Mouse (Mus musculus) retina, postnatal 1 day (tissue): ENCODE measurements around the gene Bcdin3d.

Experiments
- DNase-seq: peaks from one replicate; pipeline ENCODE4 v3.0.0-alpha.2; 2012

Bcdin3d gene

DNA sequence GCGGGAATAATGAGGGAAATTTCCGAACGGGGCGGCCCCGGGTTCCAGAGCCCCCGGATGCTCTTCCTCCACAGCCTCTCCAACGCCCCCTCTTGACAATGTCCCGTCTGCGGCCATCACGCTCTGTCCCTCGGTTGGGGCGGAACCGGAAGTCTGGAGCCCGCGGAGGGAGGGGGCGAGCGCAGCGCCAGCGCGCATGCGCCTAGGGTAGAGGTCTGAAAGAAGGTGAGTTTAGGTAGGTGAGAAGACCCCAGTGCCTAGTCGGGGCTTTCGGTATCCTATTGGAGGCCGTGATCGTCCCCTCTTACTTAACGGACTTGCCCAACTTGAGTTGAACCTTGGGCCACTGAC is at the start of gene Bcdin3d:
Bcdin3d (minus strand) TSS at position 155 of the 351 bp plus-strand sequence.
- peak; percentile 94 for DNase-seq

DNA sequence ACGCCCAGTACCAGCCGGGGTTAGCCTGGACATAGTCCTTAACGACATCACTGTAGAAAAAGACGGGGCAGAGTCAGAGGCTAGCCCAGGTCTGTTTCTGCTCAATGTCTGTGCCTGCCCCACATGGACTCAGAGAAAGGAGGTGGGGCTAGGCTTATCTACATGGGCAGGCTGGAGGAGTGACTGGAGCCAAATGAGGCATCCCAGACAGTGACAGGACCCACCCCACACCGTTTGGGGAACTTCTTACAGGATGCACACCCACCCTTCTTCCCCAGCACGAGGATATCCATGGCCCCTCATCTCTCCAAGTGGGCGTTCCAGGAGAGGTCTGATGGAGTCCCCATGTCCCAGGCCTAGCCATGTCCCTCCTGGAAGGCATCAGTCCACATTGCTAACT is 45.8 kb upstream of the Bcdin3d start:
- DNase-seq = no peak

DNA sequence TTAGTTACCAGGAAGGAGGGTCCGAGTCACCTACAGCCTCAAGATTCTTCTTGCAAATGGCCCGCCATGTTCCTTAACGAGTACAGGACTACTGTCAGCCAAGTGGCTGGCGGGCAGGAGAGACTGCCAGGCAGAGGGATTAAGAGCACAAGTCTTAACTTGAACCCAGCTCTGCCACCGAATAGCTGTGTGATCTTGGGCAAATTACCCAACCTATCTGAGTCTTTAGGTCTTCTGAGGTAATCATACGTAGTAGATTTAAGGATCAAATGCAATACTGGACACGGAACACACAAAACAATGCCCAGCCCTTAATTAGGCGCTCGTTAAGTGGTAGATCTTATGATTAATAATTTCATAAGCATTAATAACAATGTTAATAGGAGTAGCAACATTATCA is 45.1 kb upstream of the Bcdin3d start:
- no peak for DNase-seq

DNA sequence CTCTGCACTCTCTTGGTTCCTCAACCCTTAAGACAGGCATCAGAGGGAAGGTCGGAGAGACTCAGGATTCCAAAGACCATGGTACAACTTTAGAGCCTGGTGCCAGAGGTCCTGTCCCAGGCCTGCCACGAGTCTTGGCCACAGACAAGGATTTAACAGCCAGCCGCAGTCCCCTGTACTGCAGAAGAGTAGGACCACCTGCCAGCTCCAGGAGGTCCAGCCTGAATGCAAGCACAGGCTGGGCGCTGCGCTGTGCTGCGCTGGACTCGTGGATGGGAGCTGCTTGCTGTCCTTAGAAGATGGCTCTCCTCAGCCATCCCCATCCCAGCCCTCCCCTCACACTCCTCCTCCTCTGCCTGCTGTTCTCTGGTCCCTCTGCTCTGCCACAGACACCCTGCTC is 43.2 kb upstream of the Bcdin3d start:
- DNase-seq = no peak

DNA sequence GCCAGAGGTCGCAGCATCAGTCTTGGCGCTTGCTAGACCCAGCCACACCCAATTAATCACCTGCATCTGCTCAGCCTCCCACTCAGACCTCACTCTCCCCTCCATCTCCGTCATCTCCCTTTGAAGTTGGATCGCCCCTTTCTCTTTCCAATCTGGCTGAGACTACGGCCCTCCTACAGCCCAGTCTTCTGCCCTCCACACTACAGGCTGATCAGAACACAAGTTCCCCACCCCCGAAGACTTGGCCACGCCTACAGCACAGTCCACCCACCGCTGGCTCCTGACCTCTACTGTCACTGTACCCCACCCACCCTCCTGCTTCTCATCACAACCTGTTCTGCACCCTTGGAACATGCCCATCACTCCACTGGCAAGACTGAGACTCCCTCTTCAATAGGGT is 42.2 kb upstream of the Bcdin3d start:
- no peak for DNase-seq

DNA sequence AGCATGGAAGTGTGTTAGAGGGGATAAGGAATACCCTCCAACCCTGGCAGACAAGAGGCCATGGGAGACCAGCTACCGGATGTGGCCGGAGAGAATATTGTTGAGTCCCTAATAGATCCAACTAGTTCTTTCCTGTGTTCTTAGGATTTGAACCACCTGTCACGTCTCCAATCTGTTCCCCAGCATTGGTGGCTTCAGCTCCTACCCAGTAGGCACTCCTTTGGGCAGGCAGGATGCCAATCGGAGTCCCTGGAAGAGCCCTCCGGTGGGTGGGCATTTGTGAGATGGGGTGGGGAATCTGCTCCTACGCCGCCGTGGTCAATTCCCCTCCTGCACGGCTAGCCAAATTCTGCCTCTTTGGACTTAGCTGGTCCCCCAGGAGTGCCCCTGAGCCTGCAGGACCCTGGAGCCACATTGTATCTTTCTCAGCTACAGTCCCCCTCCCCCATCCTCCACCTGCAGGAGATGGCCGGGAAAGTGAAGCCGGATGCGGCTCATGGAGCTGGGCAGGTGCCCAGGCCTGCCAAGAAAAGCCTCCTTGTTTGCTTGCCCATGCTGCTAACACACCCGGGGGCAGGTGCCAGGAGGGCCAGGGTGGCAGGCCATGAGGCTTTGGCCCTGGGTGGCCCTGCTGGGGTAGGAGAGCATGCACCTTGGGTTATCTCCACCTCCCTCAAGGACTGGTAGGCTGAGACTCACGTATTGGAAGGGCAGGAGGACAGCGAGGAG is 37.4 kb upstream of the Bcdin3d start:
- no peak for DNase-seq

DNA sequence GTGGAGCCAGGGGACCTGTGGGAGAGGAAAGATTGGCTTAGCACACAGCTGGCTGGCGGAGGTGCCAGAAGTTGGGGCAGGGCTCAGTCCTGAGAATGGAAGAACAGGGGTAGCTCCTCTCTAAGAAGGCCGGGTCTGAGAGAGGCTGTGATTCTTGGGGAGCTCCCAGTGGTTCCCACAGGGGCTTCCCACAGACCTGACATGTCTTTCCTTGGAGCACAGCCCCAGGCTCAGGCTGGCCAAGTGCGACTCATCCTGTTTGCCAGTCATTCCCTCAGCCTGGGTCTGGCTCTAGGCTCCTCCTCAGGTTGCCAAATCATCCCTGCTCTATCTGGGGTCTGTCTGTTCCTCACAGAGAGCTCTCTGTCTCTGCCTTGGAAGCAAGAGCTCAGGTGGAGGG is 36.1 kb upstream of the Bcdin3d start:
- DNase-seq = no peak

DNA sequence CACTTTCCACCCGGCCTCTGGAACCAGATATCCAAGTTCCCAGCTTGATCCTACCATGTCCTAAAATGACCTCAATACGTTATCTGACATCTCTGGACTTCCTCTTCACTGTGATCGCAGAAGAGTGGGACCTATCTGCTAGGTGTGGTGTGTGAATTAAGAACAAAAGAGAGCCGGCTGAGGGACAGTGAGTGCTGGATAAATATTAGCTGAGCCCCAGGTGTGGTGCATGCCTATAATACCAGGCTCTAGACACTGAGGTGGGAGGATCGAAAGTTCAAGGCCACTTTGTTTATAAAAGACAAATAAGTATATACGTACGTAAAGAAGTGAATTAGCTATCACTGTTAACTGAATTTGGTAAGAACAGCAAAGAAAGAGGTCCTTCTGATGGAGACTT is 35.3 kb upstream of the Bcdin3d start:
- DNase-seq = no peak

DNA sequence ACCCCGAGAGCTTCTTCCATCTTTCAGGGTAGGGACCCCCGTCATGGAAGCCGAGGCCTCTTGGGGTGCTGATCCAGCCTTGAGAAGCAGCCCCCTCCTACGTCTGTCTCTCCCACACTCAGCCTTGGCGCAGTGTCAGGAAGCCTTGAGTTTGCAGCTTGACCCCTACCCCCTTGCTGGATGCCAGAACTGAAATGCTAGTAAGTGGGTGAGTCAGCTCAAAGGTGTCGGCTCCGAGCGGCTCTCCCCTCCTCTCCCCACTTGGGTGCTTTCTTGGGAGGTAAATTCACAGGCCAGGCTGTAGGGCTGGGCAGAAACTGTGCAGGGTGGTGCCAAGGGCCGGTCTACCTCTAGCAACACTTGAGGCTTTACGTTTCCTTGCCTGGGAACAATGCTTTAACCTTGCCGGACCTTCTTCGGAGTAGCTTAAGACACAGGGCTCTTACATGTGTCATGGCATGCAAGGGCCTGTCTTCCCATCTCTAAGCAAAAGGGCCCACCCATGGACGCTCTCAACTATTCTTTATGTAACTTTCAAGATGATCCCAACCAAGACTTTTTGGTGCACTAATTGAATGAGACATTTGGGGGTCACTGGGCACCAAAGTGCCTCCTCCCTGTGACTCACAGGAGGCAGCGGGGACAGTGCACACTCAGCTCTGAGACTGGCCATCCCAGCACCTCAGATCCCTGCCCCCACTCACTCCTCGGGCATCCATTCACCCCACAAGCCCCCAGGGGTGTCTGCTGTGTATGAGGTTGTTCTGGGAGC is 31.0 kb upstream of the Bcdin3d start:
- DNase-seq = peak; percentile 49

DNA sequence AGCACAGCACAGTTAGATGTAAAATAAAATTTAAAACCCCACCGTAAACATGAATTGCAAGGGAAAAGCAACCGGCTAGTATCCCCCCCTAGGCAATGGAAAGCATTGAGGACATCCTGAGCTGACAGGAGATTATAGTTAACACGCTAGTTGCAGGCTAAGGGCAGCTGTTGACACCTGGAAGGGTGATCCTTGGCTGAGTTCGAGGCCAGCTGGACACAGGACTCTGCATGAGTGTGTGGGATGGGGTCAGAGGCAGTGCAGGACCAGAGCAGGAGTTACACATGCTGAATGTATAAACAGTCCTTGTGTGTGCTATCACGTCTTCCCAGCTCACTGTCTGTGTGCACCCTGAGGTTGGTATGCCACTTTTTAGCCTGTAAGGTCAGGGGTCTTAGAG is 28.7 kb upstream of the Bcdin3d start:
- DNase-seq = no peak

DNA sequence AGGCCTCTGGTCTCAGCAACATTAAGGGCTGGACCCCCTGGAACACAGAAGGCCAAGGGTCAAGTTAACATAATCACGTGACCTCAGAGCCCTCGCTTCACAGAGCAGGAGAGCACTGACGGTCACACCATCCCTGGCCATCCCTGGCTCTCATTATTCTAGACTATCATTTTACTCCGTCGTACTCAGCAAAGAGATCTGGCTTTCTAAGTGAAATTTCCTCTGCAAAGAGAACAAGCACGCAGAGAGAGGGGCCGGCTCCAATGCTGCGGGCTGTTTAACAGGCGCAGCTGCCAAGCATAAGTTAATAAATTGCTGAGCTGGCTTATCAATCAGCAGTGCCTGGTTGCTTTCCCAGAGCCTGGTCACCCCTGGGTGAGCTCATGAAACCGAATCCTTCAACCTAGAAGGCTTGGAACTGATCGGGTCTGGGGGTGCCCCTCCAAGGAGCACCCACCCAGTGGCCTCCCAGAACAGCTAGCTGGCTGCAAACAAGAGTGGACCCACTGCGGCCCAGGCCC is 27.8 kb upstream of the Bcdin3d start:
- DNase-seq = no peak

DNA sequence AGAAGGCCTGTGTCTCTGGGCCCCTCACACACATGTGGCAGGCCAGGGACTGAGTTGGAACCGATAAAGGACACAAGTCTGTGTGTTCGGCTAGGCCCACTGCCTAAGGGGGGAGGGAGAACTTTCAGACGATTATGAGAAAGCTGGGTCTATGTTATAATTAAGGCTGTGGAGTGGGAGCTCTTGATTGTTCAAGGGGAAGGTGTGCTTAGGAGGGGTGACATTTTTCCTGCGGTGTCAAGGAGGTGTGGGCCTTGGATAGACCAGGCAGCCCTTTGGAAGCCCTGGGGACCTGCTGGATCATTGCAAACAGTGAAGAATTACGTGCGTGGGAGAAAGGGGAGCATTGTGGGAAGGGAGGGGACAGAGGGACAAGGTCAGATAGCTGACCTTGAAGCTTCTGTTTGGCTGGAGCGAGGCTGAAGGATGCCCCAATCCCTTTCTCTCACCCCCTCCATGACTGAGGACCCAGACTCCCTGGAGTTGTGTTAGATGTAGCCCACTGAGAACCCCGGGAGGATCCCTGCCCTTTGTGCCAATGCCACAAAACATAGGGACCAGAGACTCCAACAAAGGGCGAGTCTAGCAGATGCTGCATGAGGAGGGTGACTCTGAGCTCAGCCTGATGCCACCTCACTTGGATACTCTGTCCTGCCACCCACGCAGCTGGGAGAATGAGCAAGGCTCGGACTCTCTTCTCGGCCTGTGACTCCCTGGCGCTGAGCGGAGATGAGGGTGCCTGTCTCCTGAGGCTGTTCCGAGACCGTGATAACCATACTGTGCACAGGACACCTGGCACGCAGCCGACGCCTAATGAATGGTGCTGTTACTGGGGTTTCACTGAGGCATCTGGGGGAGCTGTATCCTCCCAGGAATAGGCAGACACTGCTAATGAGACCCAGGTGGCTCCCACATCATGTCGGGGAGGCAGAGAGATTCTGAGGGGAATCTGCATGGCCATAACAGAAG is 27.0 kb upstream of the Bcdin3d start:
- peak; percentile 11 for DNase-seq

DNA sequence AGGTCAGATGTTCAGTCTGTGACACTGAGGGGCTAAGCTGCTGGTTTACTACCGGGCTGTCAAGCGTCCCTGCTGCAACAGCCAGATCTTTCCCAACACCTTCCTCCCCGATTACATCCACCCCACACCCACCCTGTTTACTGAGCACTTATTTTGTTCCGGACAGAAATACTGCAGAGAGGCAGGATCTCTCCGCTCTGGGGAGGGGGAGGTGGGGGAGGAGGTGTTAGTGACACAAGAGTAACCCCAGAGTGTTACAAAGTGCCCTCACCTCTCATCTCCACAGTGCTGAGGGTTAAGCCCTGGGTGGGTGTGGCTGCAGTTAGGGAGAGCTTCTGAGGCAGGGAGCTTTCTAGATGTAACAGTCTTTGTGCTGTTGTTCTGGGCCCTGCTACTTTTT is 25.8 kb upstream of the Bcdin3d start:
- DNase-seq = no peak

DNA sequence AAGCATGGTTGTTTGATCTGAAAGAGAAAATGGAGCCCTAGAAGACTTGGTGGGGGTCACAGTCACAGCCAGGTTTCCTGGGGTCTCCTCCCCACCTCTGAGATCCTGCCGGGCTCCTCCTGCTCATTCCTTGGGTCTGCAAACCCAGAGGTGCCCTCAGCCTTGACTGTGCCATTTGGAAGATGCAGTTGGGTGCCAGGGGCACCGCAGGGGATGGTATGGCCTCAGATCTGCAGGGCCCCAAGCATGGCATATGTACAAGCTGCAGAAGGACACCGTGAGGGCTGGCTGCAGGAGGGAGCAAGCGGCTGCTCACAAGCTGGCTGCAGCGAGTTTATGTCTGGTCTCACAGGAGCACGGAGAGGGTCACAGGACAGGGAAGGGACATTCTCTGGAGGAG is 25.2 kb upstream of the Bcdin3d start:
- no peak for DNase-seq

DNA sequence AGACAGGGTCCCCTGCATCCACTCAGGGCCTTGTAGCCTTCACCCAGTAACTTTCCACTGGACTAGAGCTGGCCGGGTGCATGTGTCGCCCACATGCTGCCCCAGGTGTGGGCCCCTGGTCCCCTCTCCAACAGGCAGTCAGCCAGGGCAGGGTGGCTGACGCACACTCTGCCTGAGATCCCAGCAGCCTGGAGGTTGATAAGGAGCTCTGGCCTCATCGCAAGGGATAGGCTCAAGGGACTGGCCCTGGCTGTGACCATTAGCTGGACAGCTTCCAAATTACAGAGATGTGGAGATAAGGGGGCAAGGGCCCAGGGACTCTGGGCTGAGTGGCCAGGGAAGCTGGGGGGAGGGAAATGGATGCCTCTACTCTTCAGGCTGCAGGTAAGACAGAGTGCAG is 24.3 kb upstream of the Bcdin3d start:
- DNase-seq = no peak

DNA sequence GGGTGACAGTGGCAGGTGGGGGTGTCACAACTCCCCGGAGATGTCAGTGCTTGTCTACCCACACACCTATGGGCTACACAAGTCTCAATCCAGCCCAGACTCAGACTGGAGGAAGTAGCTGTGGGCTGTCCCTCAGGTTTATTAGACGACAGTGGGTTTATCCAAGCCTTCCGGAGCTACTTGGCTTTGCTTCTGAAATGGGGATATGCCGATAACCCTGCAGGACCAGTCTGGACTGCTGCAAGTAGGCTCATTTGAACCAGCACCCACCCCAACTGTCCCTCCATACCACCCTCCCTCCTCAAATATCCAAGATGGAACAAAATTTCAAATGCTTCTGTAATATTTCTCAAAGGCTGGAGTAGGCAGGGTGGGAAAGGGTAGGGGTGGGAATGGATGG is 23.8 kb upstream of the Bcdin3d start:
- no peak for DNase-seq

DNA sequence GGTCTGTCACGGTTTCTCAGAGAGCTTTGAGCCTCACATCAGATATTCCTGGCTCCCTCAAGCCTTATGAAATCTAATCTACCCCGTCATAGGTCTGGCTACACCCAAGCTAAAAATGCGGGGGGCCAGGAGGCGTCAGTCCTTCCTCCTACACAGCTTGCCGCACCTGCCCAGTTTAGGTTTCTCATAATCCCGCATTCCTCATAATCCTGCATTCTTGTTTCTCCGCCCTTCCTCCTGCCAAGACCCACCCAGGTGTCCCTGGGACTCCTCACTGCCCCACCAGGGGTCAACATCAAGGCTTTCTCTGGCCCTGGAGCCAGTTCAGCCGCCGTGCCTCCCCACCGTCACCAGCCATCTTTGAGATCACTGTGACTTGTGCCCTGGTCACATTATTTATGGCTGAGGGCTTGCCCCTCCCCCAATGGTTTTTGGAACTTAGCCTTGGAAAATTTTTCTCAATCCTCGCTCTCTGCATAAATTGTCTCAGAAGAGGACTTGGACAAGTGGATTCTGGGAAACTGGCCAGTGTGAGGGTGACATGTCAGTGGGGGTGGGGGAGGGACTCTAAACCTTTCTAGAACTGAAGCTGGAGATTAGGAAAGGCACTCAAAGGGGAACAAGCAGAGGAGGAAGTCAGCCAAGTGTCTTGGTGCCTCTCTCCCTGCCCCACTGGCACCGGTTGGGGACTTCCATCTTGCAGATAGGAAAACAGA is 23.2 kb upstream of the Bcdin3d start:
- DNase-seq = peak; percentile 20

DNA sequence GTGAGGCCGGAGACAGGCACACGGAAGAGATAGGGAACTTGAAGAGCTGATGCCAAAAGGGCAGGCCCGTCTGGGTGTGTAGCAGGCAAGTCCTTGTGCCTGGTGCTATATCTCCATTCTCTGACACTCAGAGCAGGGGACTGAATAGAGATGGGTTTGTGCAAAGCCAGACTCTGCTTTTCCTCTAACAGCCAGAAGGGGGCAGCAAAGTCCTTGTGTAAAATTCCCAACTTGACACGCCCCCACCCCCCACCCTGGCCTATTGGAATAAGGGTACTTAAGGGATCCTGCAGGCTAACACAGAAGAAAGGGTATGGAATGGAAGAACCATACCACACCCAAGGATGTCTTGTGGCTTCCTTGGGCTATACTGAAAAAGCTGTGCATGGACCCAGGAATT is 22.5 kb upstream of the Bcdin3d start:
- peak; percentile 88 for DNase-seq

DNA sequence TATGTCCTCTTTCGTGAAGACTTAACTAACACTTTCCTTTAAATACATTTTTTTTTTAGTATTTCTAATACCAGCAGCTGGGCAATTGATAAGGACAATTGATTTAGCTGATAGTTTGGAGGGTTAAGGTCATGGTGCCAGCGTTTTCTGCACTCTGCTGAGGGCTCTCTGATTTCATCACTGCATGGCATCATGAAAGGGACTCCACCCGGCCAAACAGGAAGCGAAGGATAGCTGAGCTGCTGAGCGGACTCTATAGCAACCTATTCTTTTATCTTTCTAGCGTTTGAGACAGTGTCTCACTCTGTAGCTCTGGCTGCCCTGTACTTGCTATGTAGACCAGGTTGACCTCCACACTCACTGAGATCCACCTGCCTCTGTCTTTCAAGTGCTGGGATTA is 10.2 kb upstream of the Bcdin3d start:
- DNase-seq = no peak

DNA sequence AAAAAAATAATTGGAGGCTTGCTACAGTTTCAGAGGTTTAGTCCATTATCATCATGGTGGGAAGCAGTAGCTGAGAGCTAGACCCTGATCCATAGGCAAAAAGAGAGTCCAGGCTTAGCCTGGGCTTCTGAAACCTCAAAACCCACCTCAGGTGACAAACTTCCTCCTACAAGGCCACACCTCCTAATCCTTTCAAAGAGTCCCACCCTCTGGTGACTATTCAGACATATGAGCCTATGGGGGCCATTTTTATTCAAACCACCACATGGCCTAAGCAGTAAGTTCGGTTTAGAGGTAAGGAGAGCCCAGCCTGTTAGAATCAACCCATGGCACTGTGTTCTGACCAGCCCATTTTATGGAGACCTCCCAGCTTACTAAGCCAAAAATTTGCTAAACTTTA is 1.3 kb upstream of the Bcdin3d start:
- no peak for DNase-seq

DNA sequence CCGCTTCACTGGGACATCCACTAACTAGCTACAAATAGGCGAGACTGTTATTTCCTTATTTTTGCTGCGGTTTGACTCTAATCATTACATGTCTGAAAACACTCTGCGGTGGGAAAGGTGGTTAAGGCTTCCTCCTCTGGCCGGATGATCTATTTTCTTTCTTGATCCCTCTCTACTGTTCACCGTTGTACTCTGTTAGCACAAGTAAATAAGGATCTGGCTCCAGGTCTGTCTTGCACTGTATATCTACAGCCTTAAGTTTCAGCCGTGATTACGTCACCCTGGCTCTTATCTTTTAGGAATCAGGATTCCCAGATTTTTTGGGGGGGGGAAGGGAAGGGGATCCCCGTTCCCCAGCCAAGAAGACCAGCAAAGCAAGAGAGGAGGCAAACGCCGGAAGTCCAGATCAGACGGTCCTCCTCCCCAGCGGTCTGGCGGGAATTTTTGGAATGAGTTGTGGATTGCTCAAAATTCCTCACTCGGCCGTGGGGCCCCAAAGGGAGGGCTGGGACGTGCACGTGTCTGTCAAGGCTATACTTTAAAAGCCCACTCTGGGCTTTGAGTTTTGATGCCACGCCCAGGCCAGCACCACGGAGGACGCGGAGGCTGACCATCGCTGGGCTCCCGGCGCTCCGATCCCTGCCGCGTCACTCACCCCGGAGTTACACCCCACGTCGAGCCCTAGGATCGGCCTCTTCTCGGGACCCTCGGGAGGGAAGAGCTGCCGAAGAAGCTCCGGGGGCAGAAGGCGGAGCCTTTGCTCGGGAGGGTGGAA is 542 bp downstream of the Bcdin3d start:
- peak; percentile 71 for DNase-seq

DNA sequence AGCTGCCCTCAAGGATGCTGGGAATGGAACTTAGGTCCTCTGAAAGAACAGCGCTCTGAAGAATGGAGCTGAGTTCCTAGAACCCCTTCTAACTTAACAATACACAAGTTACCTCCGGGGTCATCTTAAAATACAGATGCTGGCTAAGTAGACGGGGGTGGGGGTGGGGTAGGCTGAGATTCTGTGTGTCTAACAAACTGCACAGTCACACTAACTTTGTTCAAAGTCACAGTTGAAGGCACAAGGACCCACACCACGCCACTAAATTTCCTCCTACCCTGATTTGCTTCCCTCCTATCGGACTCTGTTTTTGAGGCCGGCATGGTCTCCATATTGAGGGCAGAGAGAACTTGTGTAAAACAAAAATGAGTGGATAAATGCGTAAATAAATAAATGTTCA is 1.6 kb downstream of the Bcdin3d start:
- no peak for DNase-seq
